Mouse (Mus musculus): Measurements from ENCODE around the gene Rrh.

DNA sequence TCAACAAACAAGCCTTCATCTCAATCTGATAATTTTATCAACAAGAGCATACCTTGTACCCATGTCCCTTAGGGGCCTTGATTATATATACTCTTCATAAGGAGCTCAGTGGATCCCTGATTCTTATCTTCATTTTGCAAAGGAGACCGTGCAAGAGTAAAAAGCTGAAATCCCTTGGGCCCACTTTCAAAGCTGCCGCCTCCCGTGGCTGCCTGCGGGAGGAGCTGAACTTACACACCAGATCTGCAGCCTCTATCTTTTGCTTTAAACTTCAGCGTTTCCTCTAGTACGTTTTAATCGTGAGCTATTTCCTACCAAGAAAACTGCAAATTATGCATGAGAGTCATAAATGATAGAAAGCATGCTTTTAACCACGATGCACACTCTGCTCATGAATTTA lies 651 bp downstream of the Rrh start:
- no peak for TF ChIP-seq CTCF (IDR thresholded peaks at IDR 0.05; ENCODE audit: low read depth, low read length)
- TF ChIP-seq POLR2A (IDR thresholded peaks at IDR 0.05; ENCODE audit: insufficient read depth, low read length): no peak
- no peak for TF ChIP-seq EP300 (IDR thresholded peaks at IDR 0.05; ENCODE audit: insufficient read depth, low read depth, low read length)

All from ES-Bruce4 (cell line).